Mouse (Mus musculus) spleen, adult 2 months (tissue): ENCODE results near the gene Cept1. TPM values are rescaled to one million over a fixed set of nuclear protein-coding genes. Genes with fewer than 3 reads are reported as not detected.

Experiments
- DNase-seq, 2 experiments: peaks; one replicate each; pipeline versions ENCODE4 v3.0.0 to v3.0.0-alpha.2; 2012 to 2021; ENCODE audit warnings: low spot score in 2 of 2, low read depth in 1 of 2
- H3K27ac ChIP-seq: fragments of 200-500 bp; 2 replicates; pipeline ENCODE4 v1.5.1; 2012; ENCODE audit warnings: low read length, inconsistent platforms; ENCODE audit not compliant: insufficient read depth
- H3K27me3 ChIP-seq: fragments of 200-500 bp; 2 replicates; pipeline ENCODE4 v1.6.1; 2012; ENCODE audit warnings: mild to moderate bottlenecking, moderate library complexity, low read length, inconsistent platforms; ENCODE audit not compliant: control insufficient read depth, insufficient read depth
- H3K36me3 ChIP-seq: fragments of 200-500 bp; 2 replicates; pipeline ENCODE4 v1.6.1; 2012; ENCODE audit warnings: mild to moderate bottlenecking, low read length, inconsistent platforms; ENCODE audit not compliant: control insufficient read depth, insufficient read depth
- H3K4me1 ChIP-seq: fragments of 200-500 bp; 2 replicates; pipeline ENCODE4 v1.6.1; 2011; ENCODE audit warnings: inconsistent platforms; ENCODE audit not compliant: control insufficient read depth, insufficient read depth, insufficient read length
- H3K4me3 ChIP-seq: fragments of 200-500 bp; 2 replicates; pipeline ENCODE4 v1.5.1; 2011; ENCODE audit warnings: mild to moderate bottlenecking, inconsistent platforms; ENCODE audit not compliant: insufficient read depth, insufficient read length; ENCODE audit errors: extremely low read depth
- CTCF ChIP-seq: fragments of 200-500 bp; IDR thresholded peaks from 2 replicates; pipeline ENCODE4 v1.5.1; 2011; ENCODE audit warnings: mild to moderate bottlenecking, inconsistent platforms; ENCODE audit not compliant: insufficient read depth, insufficient read length, insufficient replicate concordance; ENCODE audit errors: extremely low read depth
- POLR2A ChIP-seq: fragments of 200-500 bp; IDR thresholded peaks from 2 replicates; pipeline ENCODE4 v1.6.1; 2011; ENCODE audit warnings: low read depth, low read length, inconsistent platforms
- WGBS: fragments of 180-500 bp; shearing (Covaris S2); methylation state at CpG from one replicate; pipeline ENCODE4 v1.1.7; 2018; 5-methylcytosine and 5-hydroxymethylcytosine counted together
- polyA plus RNA-seq: library from polyadenylated mRNA; depleted of rRNA; stranded (reverse); fragments of >200 nt; gene quantifications from 2 replicates; pipeline ENCODE4 v1.2.3, GENCODE M21; 2012; rRNA removed

The Cept1 gene
- polyA plus RNA-seq, 1 experiment: 13.4 TPM

DNA sequence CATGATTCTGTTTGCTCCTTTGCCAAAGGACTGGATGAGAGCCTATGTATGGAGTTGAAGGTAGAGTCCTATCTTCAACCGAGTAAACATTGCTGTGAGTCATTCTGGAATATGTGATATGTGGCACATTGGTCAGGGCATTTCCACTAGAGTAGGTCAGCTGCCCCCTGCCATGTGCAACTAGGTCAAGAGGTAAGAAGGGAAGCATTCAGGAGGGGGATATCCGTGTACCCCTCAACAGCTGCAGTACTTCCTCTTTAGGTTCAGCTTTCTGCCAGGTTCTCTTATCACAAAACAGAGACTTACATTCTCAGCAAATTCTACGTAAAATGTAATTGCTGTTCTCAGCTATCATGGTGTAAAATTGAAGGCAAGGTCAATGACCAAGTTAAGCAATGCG, 73.4 kb downstream of the Cept1 start:
- peaks cover 3% of the 10 kb centered on the region; the same call in 1 of the 2 replicates for H3K4me1 ChIP-seq
- no peaks in the 10 kb centered on the region for H3K36me3 ChIP-seq
- 11% methylated on average over 4 of the region's 4 CpGs for WGBS
- no peak overlapping the region for H3K4me3 ChIP-seq
- DNase-seq: no peak
- no peak for TF ChIP-seq POLR2A
- TF ChIP-seq CTCF: no peak
- H3K27me3 ChIP-seq: no peaks in the 10 kb centered on the region
- no peak overlapping the region for H3K27ac ChIP-seq

GRCm38 (mm10) chr3:106464750-106465149, 82.9 kb downstream of the Cept1 start:
- H3K36me3 ChIP-seq: no peaks in the 10 kb centered on the region
- H3K27ac ChIP-seq: no peak overlapping the region
- no peaks in the 10 kb centered on the region for H3K27me3 ChIP-seq
- 9% methylated on average over 1 of the region's 1 CpGs for WGBS
- H3K4me3 ChIP-seq: no peak overlapping the region
- peaks cover 18% of the 10 kb centered on the region for H3K4me1 ChIP-seq
- TF ChIP-seq CTCF: no peak
- TF ChIP-seq POLR2A: no peak
- no peak for DNase-seq

- peaks cover 18% of the 10 kb centered on the region for H3K4me1 ChIP-seq
- 32% methylated on average over 3 of the region's 3 CpGs for WGBS
- TF ChIP-seq POLR2A (no peak), CTCF (no peak)
- peak overlapping the region; percentile 89 for H3K27ac ChIP-seq
- H3K36me3 ChIP-seq: no peaks in the 10 kb centered on the region
- DNase-seq: no peak
- H3K27me3 ChIP-seq: no peaks in the 10 kb centered on the region
- no peak overlapping the region for H3K4me3 ChIP-seq
Measured at GRCm38 (mm10) chr3:106462493-106462892, 85.1 kb downstream of the Cept1 start.

- no peak for TF ChIP-seq POLR2A
- TF ChIP-seq CTCF: no peak
- peak overlapping the region; percentile 89 for H3K27ac ChIP-seq
- no peaks in the 10 kb centered on the region for H3K27me3 ChIP-seq
- H3K4me3 ChIP-seq: peak overlapping the region; percentile 41; the same call in 1 of the 2 replicates
- DNase-seq: peak in 1 of 2 experiments; percentile 49
- H3K36me3 ChIP-seq: no peaks in the 10 kb centered on the region
- peaks cover 18% of the 10 kb centered on the region for H3K4me1 ChIP-seq
- WGBS: 7% methylated on average over 2 of the region's 2 CpGs
Measured at GRCm38 (mm10) chr3:106462059-106462470, 85.5 kb downstream of the Cept1 start.

DNA sequence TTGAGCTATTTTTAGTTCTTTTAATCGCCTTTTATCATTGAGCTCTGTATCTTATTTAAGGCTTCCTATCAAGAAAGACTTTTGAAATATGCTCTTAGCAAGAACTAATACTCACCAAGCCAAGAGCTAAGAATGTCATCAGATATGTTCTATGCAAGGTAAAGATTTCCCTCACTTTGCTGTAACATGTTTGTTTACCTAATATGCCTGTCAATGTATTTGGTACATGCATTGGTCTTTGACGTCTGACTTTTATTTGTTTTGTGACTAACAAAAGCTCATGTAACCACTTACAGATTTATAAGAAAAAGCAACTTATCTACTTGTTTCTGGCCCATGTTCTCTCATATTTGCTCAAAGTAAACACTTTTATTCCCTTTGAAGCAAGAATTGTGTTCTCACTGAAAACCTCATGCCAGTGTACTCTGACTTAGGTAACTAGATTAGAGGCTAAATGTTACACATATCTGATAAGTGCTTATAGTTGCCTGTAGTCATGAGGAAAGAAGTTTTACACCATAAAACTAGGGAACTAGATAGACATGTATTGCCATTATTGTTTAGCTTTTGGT, 90.2 kb downstream of the Cept1 start:
- no peak for TF ChIP-seq POLR2A
- TF ChIP-seq CTCF: no peak
- H3K4me3 ChIP-seq: no peak overlapping the region
- H3K4me1 ChIP-seq: peaks cover 8% of the 10 kb centered on the region
- H3K27me3 ChIP-seq: no peaks in the 10 kb centered on the region
- no peak for DNase-seq
- no peak overlapping the region for H3K27ac ChIP-seq
- H3K36me3 ChIP-seq: no peaks in the 10 kb centered on the region
- 79% methylated on average over 2 of the region's 2 CpGs for WGBS

- peaks cover 2% of the 10 kb centered on the region; the same call in 1 of the 2 replicates for H3K4me1 ChIP-seq
- TF ChIP-seq CTCF (no peak), POLR2A (no peak)
- H3K4me3 ChIP-seq: no peak overlapping the region
- H3K27me3 ChIP-seq: no peaks in the 10 kb centered on the region
- H3K27ac ChIP-seq: no peak overlapping the region
- WGBS: 44% methylated on average over 4 of the region's 4 CpGs
- peak in 1 of 2 experiments; percentile 24 for DNase-seq
- no peaks in the 10 kb centered on the region for H3K36me3 ChIP-seq
Measured at GRCm38 (mm10) chr3:106452616-106453015, 95.0 kb downstream of the Cept1 start.

Other genes with a start within 250 kb of the Cept1 start
- gene Chil6, start 141.6 kb downstream of the Cept1 start, polyA plus RNA-seq: 0.06 TPM in 1 of 2 replicates, not detected in the other
- 30.9 and 34.4 TPM in 2 replicates for gene Dennd2d, start 65.4 kb downstream of the Cept1 start, polyA plus RNA-seq
- gene Dram2, start within 50 bp of the Cept1 start, polyA plus RNA-seq: 12.7 and 16.1 TPM in 2 replicates
- gene Lrif1, start 137.2 kb upstream of the Cept1 start, polyA plus RNA-seq: 2.0 and 2.4 TPM in 2 replicates
- gene Cd53, start 242.3 kb upstream of the Cept1 start, polyA plus RNA-seq: 73.4 and 77.1 TPM in 2 replicates